Mouse (Mus musculus): ENCODE results near the gene Hipk3.

Gene Hipk3

DNA sequence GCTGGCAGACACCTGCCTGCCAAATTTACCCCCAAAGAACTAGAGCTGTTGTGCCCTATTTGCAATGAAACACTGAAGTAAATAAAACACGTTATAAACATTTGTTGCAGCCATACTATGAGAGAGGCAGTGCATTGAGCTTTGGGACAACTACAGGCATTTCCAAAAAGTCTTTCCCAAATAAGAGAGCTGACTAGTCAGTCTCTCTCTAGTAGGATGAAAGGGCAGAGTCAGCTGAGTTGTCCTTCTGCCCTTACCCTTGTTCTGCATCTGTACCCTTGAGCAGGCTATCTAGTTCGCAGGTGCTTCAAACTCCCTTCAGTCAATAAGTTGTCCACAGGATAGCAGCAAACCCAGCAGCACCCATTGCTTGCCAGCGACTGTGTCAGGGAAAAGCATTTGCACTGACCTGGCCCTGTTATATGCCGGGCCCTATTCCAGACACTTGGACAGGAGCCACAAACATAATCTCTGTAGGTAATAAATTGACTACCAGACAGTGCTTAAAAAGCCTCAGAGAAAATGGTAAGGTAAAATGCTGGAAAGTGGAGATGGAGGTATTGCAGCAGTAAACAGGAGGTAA is 83.2 kb downstream of the Hipk3 start, which contains the start of gene D430041D05Rik:
Gene D430041D05Rik (minus strand): TSS at position 51 of the 583 bp plus-strand sequence.
- no peak for DNase-seq

DNA sequence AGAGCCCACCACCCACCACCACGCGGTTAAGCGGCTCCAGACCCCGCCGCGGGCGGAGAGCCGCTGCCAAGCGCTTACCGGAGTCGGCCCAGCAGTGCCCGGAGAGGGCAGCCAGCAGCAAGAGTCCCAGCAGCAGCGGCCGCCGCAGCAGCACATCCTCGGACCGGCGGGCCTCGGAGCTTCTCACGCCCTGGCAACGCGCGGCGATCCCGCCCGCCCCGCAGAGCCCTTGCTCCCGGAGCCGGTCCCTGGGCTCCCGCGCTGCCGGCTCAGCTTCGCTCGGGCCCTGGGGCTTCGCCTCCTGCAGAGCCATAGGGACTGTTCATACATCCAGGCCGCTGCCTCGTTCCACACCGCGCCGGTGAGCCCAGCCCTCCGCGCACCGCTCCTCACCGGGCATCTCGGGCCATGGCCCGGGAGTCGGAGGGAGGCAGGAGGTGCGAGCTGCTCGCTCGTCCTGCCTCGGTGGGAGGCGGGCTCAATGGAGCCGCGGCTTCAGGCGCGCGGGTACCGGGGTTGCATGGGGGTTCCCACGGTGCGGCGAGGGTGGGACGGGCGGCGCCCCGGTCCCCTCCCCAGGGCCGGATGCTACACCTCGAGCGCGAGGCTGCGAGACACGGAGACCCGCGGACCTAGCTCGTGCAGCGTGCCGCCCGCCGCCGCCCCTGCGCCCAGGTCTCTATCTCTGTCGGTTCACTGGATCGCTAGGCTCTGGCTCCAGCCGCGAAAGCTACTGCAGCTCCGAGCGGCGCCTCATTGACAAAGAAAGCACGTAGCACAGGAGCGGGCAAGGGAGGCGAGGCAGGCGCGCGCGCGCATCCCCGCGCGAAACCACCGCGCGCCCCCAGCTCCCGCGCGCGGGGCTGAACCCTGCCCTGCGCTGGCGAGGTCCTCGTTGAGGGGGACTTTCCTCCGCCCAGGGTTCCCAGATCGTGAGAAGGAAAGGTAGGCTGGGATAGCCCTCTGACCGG is 84.1 kb downstream of the Hipk3 start:
- peak; percentile 27 to 32 for DNase-seq

GRCm38 (mm10) chr2:104408351-104408750 is 85.9 kb downstream of the Hipk3 start:
- DNase-seq, result no peak

DNA sequence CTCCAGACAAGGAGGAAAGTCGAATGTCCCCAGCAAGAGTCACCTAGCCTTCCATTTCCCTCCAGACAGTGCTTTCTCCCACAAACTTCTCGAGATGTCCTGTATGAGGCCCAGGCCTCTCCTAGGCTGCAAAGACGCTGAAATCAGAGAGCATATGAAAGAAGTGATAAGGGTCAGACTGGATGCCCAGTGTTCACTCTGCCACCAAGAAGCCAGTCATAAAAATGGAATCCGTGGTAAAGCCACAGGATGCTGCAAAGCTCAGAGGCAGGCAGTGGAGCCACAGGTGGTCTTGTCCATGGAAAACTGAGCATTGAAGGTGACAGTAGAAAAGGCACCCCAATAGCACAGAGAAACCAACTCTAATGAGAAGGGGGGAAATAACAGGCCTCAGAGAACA is 86.3 kb downstream of the Hipk3 start:
- DNase-seq, result no peak

DNA sequence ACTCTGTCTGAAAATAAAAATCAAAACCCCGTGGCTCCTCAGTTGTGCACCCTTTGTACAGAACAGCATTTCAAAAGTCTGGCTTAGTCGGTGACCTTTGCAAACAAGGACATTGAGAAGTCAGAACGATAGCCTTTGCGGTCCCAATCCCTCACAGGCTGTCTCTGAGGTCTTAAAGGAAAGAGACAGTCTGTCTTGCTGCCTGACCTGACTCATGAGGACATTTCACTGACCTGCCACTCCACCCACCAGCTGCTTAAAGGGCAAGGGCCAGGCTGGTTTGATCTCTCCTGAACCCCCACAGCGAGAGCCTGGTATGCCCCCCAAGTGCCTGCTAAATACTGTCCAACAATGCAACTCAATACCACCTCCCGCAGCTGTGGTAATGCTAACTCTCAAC is 90.2 kb downstream of the Hipk3 start:
- no peak for DNase-seq

DNA sequence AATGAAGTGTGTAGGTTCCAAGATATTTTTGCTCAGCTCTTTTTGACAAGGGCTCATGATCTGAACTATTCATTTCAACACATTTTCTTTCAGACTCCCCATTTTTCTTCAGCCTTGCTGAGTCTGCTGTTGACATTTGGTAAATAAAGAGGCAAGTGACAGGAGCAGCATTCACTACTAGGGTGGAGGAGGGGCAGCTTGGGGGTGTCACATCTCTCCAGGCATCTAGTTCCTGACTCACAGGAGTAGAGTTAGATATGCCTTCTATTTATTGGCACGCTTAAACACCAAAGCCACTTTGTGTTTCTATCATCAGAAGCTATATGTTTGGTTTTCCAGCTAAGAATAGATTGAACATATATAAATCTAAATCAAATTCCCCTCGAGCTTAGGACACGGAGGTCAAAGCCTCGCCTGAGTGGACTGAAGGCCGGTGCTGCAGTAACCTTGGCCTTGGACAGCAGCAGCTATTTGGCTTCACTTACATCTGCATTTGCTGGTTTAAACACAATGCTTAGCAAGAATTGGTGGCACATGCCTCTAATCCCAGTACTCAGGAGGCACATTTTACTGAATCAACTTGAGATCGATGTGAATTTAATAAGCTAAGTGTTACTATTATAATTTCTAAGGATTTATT is 95.5 kb downstream of the Hipk3 start:
- DNase-seq, result no peak

GRCm38 (mm10) chr2:104395961-104396360 is 98.3 kb downstream of the Hipk3 start:
- DNase-seq, result no peak

DNA sequence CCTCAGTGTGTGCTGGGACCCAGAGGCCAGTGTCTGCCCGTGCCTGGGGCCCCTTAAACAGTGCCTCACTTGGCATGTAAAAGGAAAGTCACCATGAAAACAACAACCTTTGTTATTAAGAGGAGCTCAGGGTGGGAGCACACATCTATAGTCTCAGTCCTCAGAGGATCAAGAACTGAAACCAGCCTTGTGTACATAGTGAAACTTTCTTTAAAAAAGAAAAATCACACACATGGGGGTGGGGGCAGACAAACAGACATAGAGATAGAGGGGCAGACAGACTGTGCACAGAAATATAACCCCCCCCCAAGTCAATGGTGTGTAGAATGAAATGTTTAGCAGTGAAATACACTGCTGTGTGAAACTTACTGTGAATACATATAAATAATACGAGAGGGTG is 99.5 kb downstream of the Hipk3 start:
- DNase-seq, result no peak

GRCm38 (mm10) chr2:104392700-104393312 is 101.4 kb downstream of the Hipk3 start:
- DNase-seq, result no peak

DNA sequence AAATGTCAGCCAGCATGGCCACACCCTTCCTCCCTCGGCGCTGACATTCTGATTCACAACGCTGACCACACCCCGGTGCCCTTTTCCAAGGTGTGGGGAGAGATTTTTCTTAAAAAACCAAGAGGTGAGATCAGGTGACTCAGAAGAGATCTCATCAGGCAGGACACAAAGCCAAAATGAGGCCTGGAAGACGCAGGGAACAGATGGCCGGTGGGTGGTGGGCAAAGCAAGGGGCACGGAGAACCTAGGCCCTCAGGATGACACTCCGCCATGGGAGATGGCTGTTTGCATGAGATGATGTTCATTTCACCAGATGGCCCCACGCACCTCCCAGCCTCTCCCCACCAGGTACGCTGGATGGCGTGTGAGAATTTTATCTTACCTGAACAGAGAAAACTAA is 105.0 kb downstream of the Hipk3 start:
- DNase-seq, result no peak

DNA sequence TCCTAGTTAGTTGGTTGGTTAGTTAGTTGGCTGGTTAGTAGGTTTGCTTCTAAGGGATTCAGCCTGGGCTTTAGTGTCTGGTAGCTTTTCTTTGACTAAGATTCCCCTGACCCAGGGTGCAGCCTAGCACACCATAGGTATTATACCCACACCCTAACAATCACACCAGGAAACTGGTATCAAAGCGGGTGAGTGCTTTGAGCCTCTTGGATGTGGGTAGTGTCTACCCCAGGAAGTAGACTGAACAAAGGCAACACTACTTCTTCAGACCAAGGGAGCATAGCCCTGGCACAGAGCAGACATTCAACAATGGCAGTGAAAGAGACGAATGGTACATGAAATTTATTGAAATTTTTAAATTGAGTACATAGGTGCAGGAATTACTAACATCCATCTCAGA is 108.3 kb downstream of the Hipk3 start:
- peak in 1 of 2 experiments; percentile 16 for DNase-seq

DNA sequence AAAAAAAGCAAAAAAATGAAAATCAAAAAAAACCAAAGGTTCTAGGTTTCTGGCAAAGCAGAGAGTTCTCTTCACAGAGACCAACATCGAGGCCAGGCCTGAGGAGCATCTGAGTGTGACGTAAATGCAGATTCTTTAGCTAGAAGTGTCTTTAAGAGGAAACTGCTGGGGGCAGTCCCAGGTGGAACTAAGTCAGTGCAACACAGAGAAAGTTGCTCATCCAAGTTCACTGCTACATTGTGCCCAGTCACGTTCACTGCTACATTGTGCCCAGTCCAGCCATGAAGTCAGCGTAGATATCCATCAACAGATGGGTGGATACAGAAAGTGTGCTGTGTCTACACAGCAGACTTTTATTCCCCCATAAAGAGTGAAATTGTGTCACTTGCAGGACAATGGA is 110.7 kb downstream of the Hipk3 start:
- DNase-seq, result no peak

DNA sequence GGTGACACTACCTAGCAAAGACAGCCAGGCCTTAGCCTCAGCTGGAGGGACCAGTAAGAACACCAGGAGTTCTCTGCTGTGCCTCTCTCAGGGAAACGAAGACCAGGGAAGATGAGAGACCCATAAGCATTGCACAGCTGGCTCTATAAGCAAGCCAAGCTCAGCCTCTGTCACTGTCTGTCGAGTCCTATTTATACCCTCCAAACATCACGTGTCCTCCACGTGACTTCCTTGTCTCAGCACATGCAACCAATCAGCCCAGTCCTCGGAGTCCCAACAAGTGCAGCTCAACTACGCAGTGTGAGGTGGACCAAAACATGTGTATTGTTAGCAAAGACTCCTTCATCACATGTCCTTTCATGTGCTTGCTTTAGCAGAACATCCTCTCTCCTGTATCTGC is 111.4 kb downstream of the Hipk3 start:
- DNase-seq, result no peak

DNA sequence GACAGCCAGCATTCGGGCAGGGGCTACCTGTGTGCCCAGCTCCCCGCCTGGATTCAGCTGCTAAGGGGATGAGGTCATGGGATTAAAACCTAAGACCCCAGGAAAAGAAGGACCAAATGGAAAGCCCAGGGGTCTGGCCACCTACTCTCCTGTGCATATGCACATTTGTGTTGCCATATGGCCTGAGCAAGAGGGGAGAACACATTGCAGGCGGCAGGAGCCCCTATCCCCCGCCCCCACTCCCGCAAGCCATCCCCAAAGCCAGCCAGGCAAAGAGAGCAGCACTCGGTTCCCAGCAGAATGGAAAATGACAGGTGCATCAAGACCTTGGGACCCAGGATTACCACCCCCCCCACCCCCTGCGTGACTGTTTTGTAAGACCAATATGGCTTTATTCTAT is 114.9 kb downstream of the Hipk3 start:
- no peak for DNase-seq

GRCm38 (mm10) chr2:104378791-104379190 is 115.5 kb downstream of the Hipk3 start:
- no peak for DNase-seq

- no peak for DNase-seq
Measured at GRCm38 (mm10) chr2:104377990-104378389, 116.3 kb downstream of the Hipk3 start.
